Mouse (Mus musculus) thymus, postnatal 0 days (tissue): Measurements from ENCODE around the gene Olfr1303. TPM values are rescaled to one million over a fixed set of nuclear protein-coding genes. Genes with fewer than 3 reads are reported as not detected.

Experiments used
- DNase-seq: peaks from one replicate; pipeline ENCODE4 v3.0.0-alpha.2; 2015; ENCODE audit warnings: low spot score
- polyA plus RNA-seq: library from polyadenylated mRNA; unstranded; fragments of >200 nt; fragmentation: Nextera tagmentation; extraction: Ambion mirVana; gene quantifications from 2 replicates; pipeline ENCODE4 v1.2.1, GENCODE M21; 2015

The Olfr1303 gene
- polyA plus RNA-seq = not detected in 2 replicates

DNA sequence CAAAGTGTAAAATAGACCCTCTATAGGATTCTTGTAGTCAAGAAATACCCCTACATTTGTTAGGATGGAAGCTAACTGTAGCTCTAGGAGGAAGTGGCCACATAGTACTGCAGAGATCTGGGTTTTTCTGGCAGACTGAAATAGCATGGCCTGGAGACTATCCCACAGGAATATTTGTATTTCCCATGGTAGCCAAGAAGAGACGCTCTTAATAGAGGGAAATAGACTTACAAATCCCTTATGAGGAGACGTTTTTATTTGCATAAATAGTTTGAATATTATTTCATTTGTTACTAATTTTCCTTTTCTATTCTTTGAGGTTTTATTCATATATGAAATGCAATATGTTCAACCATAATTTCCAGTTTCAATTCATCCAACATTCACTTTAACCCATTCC is at the start of gene Olfr1303:
Gene Olfr1303 (minus strand): TSS at position 101 of the 400 bp plus-strand sequence.
- DNase-seq = no peak

DNA sequence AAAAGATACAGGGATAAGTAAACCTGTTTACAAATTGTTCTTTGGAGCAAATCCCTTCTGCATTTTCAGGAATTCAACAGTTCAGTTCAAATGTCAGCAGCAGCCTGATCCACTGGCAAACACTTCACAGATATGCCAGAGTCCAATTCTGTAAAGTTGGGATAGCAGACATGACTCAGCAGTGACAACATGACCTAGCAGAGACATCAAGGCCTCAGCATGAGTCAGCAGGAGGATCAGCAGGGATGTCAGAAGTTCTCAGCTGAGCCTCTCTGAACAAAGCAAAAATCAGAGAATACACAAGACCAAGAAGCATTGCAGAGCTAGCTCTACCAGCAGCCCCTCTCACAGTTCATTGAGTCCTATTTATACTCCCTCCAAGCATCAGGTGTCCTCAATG is 7.2 kb downstream of the Olfr1303 start:
- DNase-seq = no peak

DNA sequence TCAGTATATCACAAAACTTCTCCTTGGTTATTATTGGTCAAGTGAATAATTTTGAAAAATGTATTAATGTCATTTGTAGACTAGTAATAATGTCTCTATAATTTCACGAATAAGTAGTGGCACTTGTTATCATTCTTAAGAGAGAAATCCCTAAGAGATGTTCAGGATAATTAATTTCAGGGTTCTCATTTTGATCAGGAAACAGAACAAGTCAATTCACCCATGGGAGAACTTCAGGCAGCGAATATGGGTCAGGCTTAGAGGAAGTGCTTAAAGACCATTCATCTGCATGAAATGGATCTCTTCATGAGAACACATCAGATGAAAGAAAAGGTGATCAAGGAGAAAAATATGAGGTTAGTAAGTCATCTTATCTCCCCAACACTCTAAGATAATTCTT is 43.0 kb downstream of the Olfr1303 start, which contains the start of gene Olfr1302:
Gene Olfr1302 (plus strand): TSS at position 301 of the 400 bp plus-strand sequence.
- no peak for DNase-seq

Other genes with a start within 250 kb of the Olfr1303 start
- gene Olfr1297, start 193.8 kb downstream of the Olfr1303 start, polyA plus RNA-seq = not detected in 2 replicates
- not detected in 2 replicates for gene Olfr1298, start 171.1 kb downstream of the Olfr1303 start, polyA plus RNA-seq
- gene Olfr1299, start 158.9 kb downstream of the Olfr1303 start, polyA plus RNA-seq = not detected in 2 replicates
- not detected in 2 replicates for gene Olfr1301, start 69.3 kb downstream of the Olfr1303 start, polyA plus RNA-seq
- gene Olfr1302, start 42.9 kb downstream of the Olfr1303 start, polyA plus RNA-seq = not detected in 2 replicates
- not detected in 2 replicates for gene Olfr1305, start 56.8 kb upstream of the Olfr1303 start, polyA plus RNA-seq
- not detected in 2 replicates for gene Olfr1306, start 95.9 kb upstream of the Olfr1303 start, polyA plus RNA-seq
- not detected in 2 replicates for gene Olfr1307, start 129.1 kb upstream of the Olfr1303 start, polyA plus RNA-seq
- gene Olfr1308, start 144.6 kb upstream of the Olfr1303 start, polyA plus RNA-seq = not detected in 2 replicates
- gene Olfr1309, start 169.9 kb upstream of the Olfr1303 start, polyA plus RNA-seq = not detected in 2 replicates
- gene Olfr1310, start 192.4 kb upstream of the Olfr1303 start, polyA plus RNA-seq = not detected in 2 replicates
- not detected in 2 replicates for gene Olfr1311, start 204.1 kb upstream of the Olfr1303 start, polyA plus RNA-seq
- gene Olfr1312, start 229.9 kb upstream of the Olfr1303 start, polyA plus RNA-seq = not detected in 2 replicates